Mouse (Mus musculus) cortical plate, adult 2 months (tissue): ENCODE results near the gene Tnik.

Source experiments
- CTCF ChIP-seq: fragments of 200-500 bp; IDR thresholded peaks from 2 replicates; pipeline ENCODE4 v1.5.1; 2011; ENCODE audit warnings: mild to moderate bottlenecking, control low read depth, low read length; ENCODE audit not compliant: insufficient read depth; ENCODE audit errors: extremely low read depth
- POLR2A ChIP-seq: fragments of 200-500 bp; IDR thresholded peaks from 2 replicates; pipeline ENCODE4 v1.6.1; 2011; ENCODE audit warnings: mild to moderate bottlenecking, low read length, control low read depth; ENCODE audit not compliant: insufficient read depth; ENCODE audit errors: extremely low read depth

GRCm38 (mm10) chr3:28549391-28549790, 286.4 kb downstream of the Tnik start:
- no peak for TF ChIP-seq CTCF
- no peak for TF ChIP-seq POLR2A
